Mouse (Mus musculus) kidney, postnatal 0 days (tissue): ENCODE results near the gene Gm42715. TPM values are rescaled to one million over a fixed set of nuclear protein-coding genes. Genes with fewer than 3 reads are reported as not detected.

Experiments
- ATAC-seq: fragments of 200-750 bp; cut with Nextera tagmentation; replicated peaks from 2 replicates; pipeline ENCODE4 v1.8.0; 2017; ENCODE audit warnings: low read depth, moderate number of reproducible peaks, moderate TSS enrichment, moderate library complexity; ENCODE audit not compliant: low FRiP score
- DNase-seq: peaks from one replicate; pipeline ENCODE4 v3.0.0-alpha.2; 2016; ENCODE audit warnings: low spot score
- H3K27ac ChIP-seq: fragments of 300-500 bp; sonication (generic); 2 replicates; pipeline ENCODE4 v1.5.1; 2014; ENCODE audit warnings: mild to moderate bottlenecking
- H3K27me3 ChIP-seq: fragments of 300-500 bp; sonication (generic); 2 replicates; pipeline ENCODE4 v1.6.1; 2014; ENCODE audit warnings: low read length, mixed read lengths; ENCODE audit not compliant: insufficient read depth
- H3K36me3 ChIP-seq: fragments of 300-500 bp; sonication (generic); 2 replicates; pipeline ENCODE4 v1.6.1; 2014; ENCODE audit warnings: low read length, mixed read lengths; ENCODE audit not compliant: insufficient read depth
- H3K4me1 ChIP-seq: fragments of 300-500 bp; sonication (generic); replicated peaks from 2 replicates; pipeline ENCODE4 v1.6.1; 2014; ENCODE audit warnings: antibody characterized with exemption, low read length, mixed read lengths; ENCODE audit not compliant: insufficient read depth
- H3K4me2 ChIP-seq: fragments of 300-500 bp; sonication (generic); 2 replicates; pipeline ENCODE4 v1.6.1; 2014; ENCODE audit warnings: mild to moderate bottlenecking, low read length, moderate library complexity, mixed read lengths
- H3K4me3 ChIP-seq: fragments of 300-500 bp; sonication (generic); replicated peaks from 2 replicates; pipeline ENCODE4 v1.5.1; 2014; ENCODE audit warnings: low read depth, low read length
- H3K9ac ChIP-seq: fragments of 300-500 bp; sonication (generic); 2 replicates; pipeline ENCODE4 v1.6.1; 2014; ENCODE audit warnings: low read depth, low read length
- H3K9me3 ChIP-seq: fragments of 300-500 bp; sonication (generic); replicated peaks from 2 replicates; pipeline ENCODE4 v1.6.1; 2016; ENCODE audit warnings: low read length, inconsistent platforms, mixed read lengths
- CTCF ChIP-seq: IDR thresholded peaks from 2 replicates; pipeline ENCODE4 v1.5.1; 2016; ENCODE audit warnings: antibody characterized with exemption, low read depth, mild to moderate bottlenecking, moderate library complexity
- WGBS: fragments of 180-500 bp; shearing (Covaris S2); extraction: QIAGEN DNeasy Blood & Tissue Kit; methylation state at CpG from one replicate; pipeline ENCODE4 v1.1.7; 2014; 5-methylcytosine and 5-hydroxymethylcytosine counted together
- polyA plus RNA-seq: library from polyadenylated mRNA; unstranded; fragments of >200 nt; fragmentation: Nextera tagmentation; extraction: Ambion mirVana; gene quantifications from 2 replicates; pipeline ENCODE4 v1.2.1, GENCODE M21; 2015

The Gm42715 gene
- polyA plus RNA-seq, 1 experiment from 2014 or later: 10.9 TPM

DNA sequence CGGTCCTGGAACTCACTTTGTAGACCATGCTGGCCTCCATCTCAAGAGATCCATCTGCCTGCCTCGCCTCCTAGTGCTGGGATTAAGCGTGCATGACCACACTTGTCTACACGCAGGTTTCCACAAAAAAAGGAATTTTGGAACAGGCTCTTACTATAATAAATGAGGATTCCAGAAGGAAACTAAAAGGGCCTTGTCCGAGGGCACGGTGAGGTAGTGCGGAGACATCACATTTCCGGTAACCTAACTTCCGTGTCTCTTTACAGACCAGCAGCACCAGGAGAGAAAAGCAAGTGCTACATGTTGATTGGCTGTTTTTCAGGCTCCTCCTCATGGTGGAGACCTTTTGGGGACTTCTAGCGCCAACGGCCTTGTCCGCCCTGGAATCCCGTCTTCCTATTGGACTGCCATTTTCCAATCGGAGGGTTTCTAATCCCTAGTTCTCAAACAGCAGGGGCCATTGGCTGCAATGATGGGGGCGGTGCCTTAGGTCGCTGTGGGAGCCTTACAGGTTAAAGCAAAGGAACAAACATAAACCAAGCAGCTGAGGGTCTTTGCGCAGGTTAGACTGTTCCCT is 53.6 kb downstream of the Gm42715 start, which contains the start of gene Phkg2:
Gene Phkg2 (plus strand): TSS at position 446 of the 577 bp plus-strand sequence.
- H3K9ac ChIP-seq: peak within 1 kb of the TSS; percentile 64
- TF ChIP-seq CTCF: peak; percentile 9; the same call in 1 of the 2 replicates
- peak within 1 kb of the TSS; percentile 81 for H3K4me2 ChIP-seq
- no peaks in the 10 kb centered on the region for H3K9me3 ChIP-seq
- ATAC-seq: peak; percentile 97
- 0% methylated on average over 17 of the region's 17 CpGs for WGBS
- H3K36me3 ChIP-seq: peaks cover 13% of the 10 kb centered on the region
- H3K27me3 ChIP-seq: no peaks in the 10 kb centered on the region
- peak; percentile 99 for DNase-seq
- H3K4me1 ChIP-seq: peaks cover 10% of the 10 kb centered on the region; the same call in 1 of the 2 replicates
- H3K27ac ChIP-seq: peak within 1 kb of the TSS; percentile 75
- H3K4me3 ChIP-seq: peak within 1 kb of the TSS; percentile 52

DNA sequence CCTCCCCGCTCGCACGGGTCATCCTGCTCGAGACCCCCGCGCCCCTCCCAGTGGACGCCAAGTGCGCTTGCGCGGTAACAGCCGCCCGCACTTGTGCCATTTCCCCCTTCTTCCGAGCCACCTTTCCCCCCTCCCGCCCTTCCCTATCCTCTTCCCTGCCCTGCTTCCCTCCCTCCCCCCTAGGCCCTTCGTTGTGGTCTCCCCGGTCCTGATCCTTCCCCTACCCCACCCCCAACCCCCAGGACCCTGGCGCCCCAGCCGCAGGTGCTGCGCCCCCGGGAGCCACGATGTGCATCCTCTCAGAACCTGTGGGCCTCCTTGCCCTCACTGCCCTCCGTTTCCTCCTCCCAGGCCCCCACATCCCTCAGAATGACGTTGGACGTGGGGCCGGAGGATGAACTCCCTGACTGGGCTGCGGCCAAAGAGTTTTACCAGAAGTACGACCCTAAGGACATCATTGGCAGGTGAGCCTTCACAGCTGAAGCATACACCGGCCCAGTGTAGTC is 54.2 kb downstream of the Gm42715 start:
- no peak for TF ChIP-seq CTCF
- Histone ChIP-seq H3K9me3 (no peaks in the 10 kb centered on the region), H3K36me3 (peaks cover 13% of the 10 kb centered on the region), H3K4me1 (peaks cover 10% of the 10 kb centered on the region; the same call in 1 of the 2 replicates), H3K9ac (peak overlapping the region; percentile 64), H3K4me3 (peak overlapping the region; percentile 52), H3K4me2 (peak overlapping the region; percentile 81), H3K27ac (peak overlapping the region; percentile 27; the same call in 1 of the 2 replicates), H3K27me3 (no peaks in the 10 kb centered on the region)
- DNase-seq (peak; percentile 25), ATAC-seq (peak; percentile 46)
- WGBS: 0% methylated on average over 26 of the region's 28 CpGs

GRCm38 (mm10) chr7:127574115-127574514 is 54.7 kb downstream of the Gm42715 start:
- DNase-seq (no peak), ATAC-seq (no peak)
- peak overlapping the region; percentile 81 for H3K4me2 ChIP-seq
- peak overlapping the region; percentile 27; the same call in 1 of the 2 replicates for H3K27ac ChIP-seq
- TF ChIP-seq CTCF: no peak
- H3K27me3 ChIP-seq: no peaks in the 10 kb centered on the region
- H3K9me3 ChIP-seq: no peaks in the 10 kb centered on the region
- peak overlapping the region; percentile 64 for H3K9ac ChIP-seq
- 14% methylated on average over 7 of the region's 7 CpGs for WGBS
- peaks cover 13% of the 10 kb centered on the region for H3K36me3 ChIP-seq
- H3K4me3 ChIP-seq: peak overlapping the region; percentile 52
- H3K4me1 ChIP-seq: peaks cover 10% of the 10 kb centered on the region; the same call in 1 of the 2 replicates

DNA sequence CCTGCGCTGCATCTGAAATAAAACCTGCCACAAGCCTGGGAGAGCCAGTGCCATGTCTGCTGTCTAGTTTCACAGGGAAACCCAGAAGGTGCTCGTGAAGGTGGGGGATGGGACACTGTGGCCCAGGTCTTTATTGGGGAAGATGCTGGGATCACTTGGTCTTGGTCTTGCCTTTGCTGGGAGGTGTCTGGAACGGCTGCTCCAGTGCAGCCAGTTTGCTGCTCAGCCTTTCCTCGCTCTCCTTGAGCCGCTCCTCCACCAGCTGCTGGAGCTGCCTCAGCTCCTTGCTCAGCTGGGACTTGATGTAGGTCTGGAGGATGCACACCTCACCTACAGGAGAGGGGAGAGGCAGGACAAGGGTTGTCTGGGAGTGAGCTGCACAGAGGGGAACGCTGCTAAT is 63.9 kb downstream of the Gm42715 start:
- TF ChIP-seq CTCF: no peak
- ATAC-seq (no peak), DNase-seq (no peak)
- Histone ChIP-seq H3K27ac (no peak overlapping the region), H3K4me2 (no peak overlapping the region), H3K9me3 (no peaks in the 10 kb centered on the region), H3K9ac (no peak overlapping the region), H3K36me3 (peaks cover 32% of the 10 kb centered on the region), H3K4me3 (no peak overlapping the region), H3K27me3 (no peaks in the 10 kb centered on the region), H3K4me1 (no peaks in the 10 kb centered on the region)
- 92% methylated on average over 6 of the region's 6 CpGs for WGBS

- Histone ChIP-seq H3K9ac (no peak overlapping the region), H3K4me3 (no peak overlapping the region), H3K4me2 (no peak overlapping the region), H3K27me3 (no peaks in the 10 kb centered on the region), H3K36me3 (peaks cover 25% of the 10 kb centered on the region), H3K4me1 (peaks cover 5% of the 10 kb centered on the region; the same call in 1 of the 2 replicates), H3K27ac (no peak overlapping the region), H3K9me3 (no peaks in the 10 kb centered on the region)
- 86% methylated on average over 7 of the region's 7 CpGs for WGBS
- ATAC-seq (no peak), DNase-seq (no peak)
- TF ChIP-seq CTCF: no peak
Observed at GRCm38 (mm10) chr7:127585031-127585430, 65.6 kb downstream of the Gm42715 start.

DNA sequence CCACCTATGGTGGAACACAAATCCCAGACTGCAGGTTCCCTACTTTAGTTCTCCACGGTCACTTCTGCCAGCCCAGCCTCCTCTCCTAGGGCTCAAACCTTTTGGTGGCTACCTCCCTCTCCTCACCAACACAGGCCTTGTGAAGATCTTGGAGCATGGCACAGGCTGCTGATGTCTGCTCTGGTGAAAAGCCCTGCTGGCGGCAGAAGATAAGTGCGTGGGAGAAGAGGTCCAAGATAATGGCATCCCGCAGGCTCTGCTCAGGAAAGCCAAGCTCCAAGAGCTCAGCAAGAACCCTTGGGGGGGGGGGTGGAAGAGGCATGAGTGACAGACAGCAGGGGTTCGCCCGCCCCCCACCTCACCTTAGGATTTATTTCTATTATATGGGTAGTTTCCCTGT is 66.8 kb downstream of the Gm42715 start:
- Histone ChIP-seq H3K9ac (no peak overlapping the region), H3K4me1 (peaks cover 5% of the 10 kb centered on the region; the same call in 1 of the 2 replicates), H3K4me3 (no peak overlapping the region), H3K27me3 (no peaks in the 10 kb centered on the region), H3K9me3 (no peaks in the 10 kb centered on the region), H3K36me3 (peaks cover 28% of the 10 kb centered on the region), H3K27ac (no peak overlapping the region), H3K4me2 (no peak overlapping the region)
- 84% methylated on average over 6 of the region's 6 CpGs for WGBS
- DNase-seq: no peak
- TF ChIP-seq CTCF: no peak
- ATAC-seq: no peak
